Mouse (Mus musculus): ENCODE results near the gene Gm8906. TPM values are rescaled to one million over a fixed set of nuclear protein-coding genes. Genes with fewer than 3 reads are reported as not detected.
"Not testable (repeated sequence)": the region's sequence is repeated elsewhere in the genome, so short reads cannot be mapped to it uniquely, and the experiment has no call there.

Gene Gm8906
- polyA plus RNA-seq (2015; fragmentation: Nextera tagmentation; extraction: Ambion mirVana) = 0.09 TPM in 1 of 2 replicates, not detected in the other

GRCm38 (mm10) chr5:11502385-11502784 is at the start of gene Gm8906:
Gm8906 (plus strand) TSS chr5:11502685.
- ATAC-seq; DNase-seq; H3K4me1 ChIP-seq (ENCODE audit: insufficient read depth); H3K9ac ChIP-seq (replicated peaks); H3K4me3 ChIP-seq (ENCODE audit: low read depth, low read length); H3K9me3 ChIP-seq (ENCODE audit: low read length); H3K4me2 ChIP-seq (ENCODE audit: low read depth, low read length); H3K27ac ChIP-seq (ENCODE audit: low read depth); H3K36me3 ChIP-seq (replicated peaks; ENCODE audit: insufficient read depth, low read length); H3K27me3 ChIP-seq (ENCODE audit: insufficient read depth, low read length): not testable (repeated sequence)
- 44% methylated on average over 2 of the region's 3 CpGs for WGBS (ENCODE audit: insufficient replicate concordance)

Other genes with a start within 250 kb of the Gm8906 start
- gene Gm8890, start 246.7 kb upstream of the Gm8906 start, polyA plus RNA-seq (2015; fragmentation: Nextera tagmentation; extraction: Ambion mirVana) = not detected in 2 replicates
- gene Speer1, start 161.2 kb upstream of the Gm8906 start, polyA plus RNA-seq (2015; fragmentation: Nextera tagmentation; extraction: Ambion mirVana) = not detected in 2 replicates
- not detected in 2 replicates for gene Gm8897, start 86.3 kb upstream of the Gm8906 start, polyA plus RNA-seq (2015; fragmentation: Nextera tagmentation; extraction: Ambion mirVana)
- gene Gm6460, start 92.2 kb downstream of the Gm8906 start, polyA plus RNA-seq (2015; fragmentation: Nextera tagmentation; extraction: Ambion mirVana) = not detected in 2 replicates
- not detected in 2 replicates for gene Gm8922, start 179.3 kb downstream of the Gm8906 start, polyA plus RNA-seq (2015; fragmentation: Nextera tagmentation; extraction: Ambion mirVana)

Measured in liver, postnatal 0 days (tissue).